Mouse (Mus musculus) bone marrow, adult 2 months (tissue): ENCODE results near the gene Vav3.

Experiments used
- CTCF ChIP-seq: fragments of 200-500 bp; IDR thresholded peaks from 2 replicates; pipeline ENCODE4 v1.5.1; 2011; ENCODE audit warnings: low read length, control low read depth; ENCODE audit not compliant: control insufficient read depth, insufficient read depth
- POLR2A ChIP-seq: fragments of 200-500 bp; IDR thresholded peaks from 2 replicates; pipeline ENCODE4 v1.6.1; 2011; ENCODE audit warnings: low read depth, mild to moderate bottlenecking, control low read depth, low read length, borderline replicate concordance; ENCODE audit not compliant: control insufficient read depth

DNA sequence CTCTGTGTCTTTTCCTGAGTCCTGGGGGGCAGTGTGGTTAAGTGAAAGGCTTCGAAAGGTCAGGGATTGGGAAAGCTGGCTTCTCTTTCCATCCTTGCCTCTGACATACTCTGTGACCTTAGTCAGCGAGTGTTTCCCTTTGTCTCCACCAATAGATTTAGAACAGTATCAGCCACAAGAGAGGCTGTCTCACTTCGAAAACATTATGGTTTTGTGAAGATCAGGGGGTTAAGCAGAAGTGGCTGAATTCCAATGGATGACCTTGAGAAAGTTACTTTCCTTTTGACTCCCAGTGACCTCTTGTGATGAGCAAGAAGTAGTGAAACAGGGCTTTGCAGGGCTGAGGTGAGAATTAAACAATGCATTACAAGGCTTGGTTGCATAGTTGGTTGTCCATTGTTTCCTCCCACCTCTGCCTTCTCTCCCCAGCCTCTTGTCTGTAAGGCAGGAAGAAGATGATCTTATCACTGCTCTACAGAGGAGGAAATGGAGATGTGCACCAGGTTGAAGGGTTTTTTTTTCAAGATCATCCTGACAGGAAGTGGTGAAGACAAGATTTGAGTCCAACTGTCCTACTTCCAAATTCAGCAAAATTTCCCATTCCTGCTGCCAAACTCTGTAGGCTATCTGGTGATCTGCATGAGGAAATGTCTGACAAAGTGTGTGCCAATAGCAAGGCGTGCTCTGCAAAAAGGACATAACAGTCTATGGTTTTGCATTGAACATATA lies 11.7 kb downstream of the Vav3 start:
- TF ChIP-seq CTCF: no peak
- TF ChIP-seq POLR2A: no peak
